ENCODE assay signal across 8 mouse cellular contexts in the genomic region with DNA sequence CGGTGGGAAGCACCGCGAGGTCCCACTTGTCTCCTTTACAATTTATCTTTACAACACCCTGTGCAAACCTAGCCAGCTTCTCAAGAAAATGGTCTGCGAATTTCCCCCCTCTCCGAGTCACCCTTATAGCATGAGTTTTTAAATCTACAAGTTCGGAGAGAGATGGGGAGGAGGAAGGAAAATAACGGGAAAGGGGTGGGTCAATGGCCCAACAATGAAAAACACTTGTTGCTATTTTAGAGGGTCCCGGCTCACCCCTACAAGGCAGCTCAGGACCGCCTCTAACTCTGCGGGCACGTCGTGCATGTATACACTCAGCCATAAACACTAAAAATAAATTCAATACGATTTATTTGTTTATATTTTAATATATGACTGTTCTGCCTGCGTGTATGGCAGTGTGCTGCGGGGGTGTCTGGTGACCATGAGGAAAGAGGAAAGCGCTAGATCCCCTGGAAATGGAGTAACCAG. TPM values are rescaled to one million over a fixed set of nuclear protein-coding genes. Genes with fewer than 3 reads are reported as not detected.
DNase-seq lines count a peak whose midpoint lies in the region; ATAC-seq lines count a peak whose summit lies in the region.

No protein-coding gene starts in this region.

- peak overlapping the region; percentile 74 for H3K4me3 ChIP-seq in embryonic facial prominence, embryonic 15.5 days (replicated peaks)
- H3K4me3 ChIP-seq in intestine, embryonic 16.5 days (ENCODE audit: low read length): peak overlapping the region; percentile 60
- H3K4me3 ChIP-seq in neural tube, embryonic 12.5 days: peak overlapping the region; percentile 46

- H3K4me1 ChIP-seq in embryonic facial prominence, embryonic 15.5 days: peaks cover 6% of the 10 kb centered on the region; the same call in 1 of the 2 replicates
- peaks cover 2% of the 10 kb centered on the region; the same call in 1 of the 2 replicates for H3K4me1 ChIP-seq in intestine, embryonic 16.5 days (ENCODE audit: control insufficient read depth, insufficient read depth, low read length)
- H3K4me1 ChIP-seq in neural tube, embryonic 12.5 days: peaks cover 3% of the 10 kb centered on the region; the same call in 1 of the 2 replicates

- H3K27ac ChIP-seq in embryonic facial prominence, embryonic 15.5 days (replicated peaks): no peak overlapping the region
- no peak overlapping the region for H3K27ac ChIP-seq in intestine, embryonic 16.5 days (ENCODE audit: low read length)
- no peak overlapping the region for H3K27ac ChIP-seq in neural tube, embryonic 12.5 days

- no peaks in the 10 kb centered on the region for H3K36me3 ChIP-seq in embryonic facial prominence, embryonic 15.5 days
- no peaks in the 10 kb centered on the region for H3K36me3 ChIP-seq in intestine, embryonic 16.5 days (ENCODE audit: control insufficient read depth, insufficient read depth, low read length)
- no peaks in the 10 kb centered on the region for H3K36me3 ChIP-seq in neural tube, embryonic 12.5 days

- no peak for ATAC-seq in embryonic facial prominence, embryonic 15.5 days (ENCODE audit: insufficient number of reproducible peaks, low FRiP score, low TSS enrichment, low read depth)
- ATAC-seq in intestine, embryonic 16.5 days: peak; percentile 10; the same call in 1 of the 2 replicates
- ATAC-seq in neural tube, embryonic 12.5 days (ENCODE audit: low FRiP score, low read depth): peak; percentile 34

- peak; percentile 51 for DNase-seq in embryo, embryonic 9.5 days (ENCODE audit: extremely low spot score)
- DNase-seq in embryo, embryonic 10 days (ENCODE audit: low spot score): no peak
- DNase-seq in 3T3-L1 (ENCODE audit: low read depth, low spot score): peak; percentile 28
- DNase-seq in c-Kit-positive CD71-positive TER-119-positive erythroid progenitor cells, embryonic 14.5 days (ENCODE audit: low spot score): no peak
- DNase-seq in left cerebral cortex, adult 9 months (ENCODE audit: low spot score in 2 of 2): no peak

- H3K9ac ChIP-seq in embryonic facial prominence, embryonic 15.5 days: peak overlapping the region; percentile 24; the same call in 1 of the 2 replicates
- peak overlapping the region; percentile 60 for H3K9ac ChIP-seq in intestine, embryonic 16.5 days (ENCODE audit: low read depth, low read length)
- H3K9ac ChIP-seq in neural tube, embryonic 12.5 days: peak overlapping the region; percentile 22

- 0 out of 2 replicates have a peak, but pooled peaks cover 4% of the 10 kb centered on the region for H3K27me3 ChIP-seq in embryonic facial prominence, embryonic 15.5 days
- no peaks in the 10 kb centered on the region for H3K27me3 ChIP-seq in intestine, embryonic 16.5 days (replicated peaks; ENCODE audit: control insufficient read depth, insufficient read depth, low read length)
- 0 out of 2 replicates have a peak, but pooled peaks cover 2% of the 10 kb centered on the region for H3K27me3 ChIP-seq in neural tube, embryonic 12.5 days (replicated peaks)

- no peaks in the 10 kb centered on the region for H3K9me3 ChIP-seq in embryonic facial prominence, embryonic 15.5 days (replicated peaks)
- no peaks in the 10 kb centered on the region for H3K9me3 ChIP-seq in intestine, embryonic 16.5 days (ENCODE audit: control insufficient read depth, low read length)
- H3K9me3 ChIP-seq in neural tube, embryonic 12.5 days: no peaks in the 10 kb centered on the region

- under 1% methylated on average over 16 of the region's 16 CpGs for whole genome bisulfite sequencing in embryonic facial prominence, embryonic 15.5 days
- under 1% methylated on average over 16 of the region's 16 CpGs for WGBS in intestine, embryonic 16.5 days
- under 1% methylated on average over 16 of the region's 16 CpGs for WGBS in neural tube, embryonic 12.5 days

- peak overlapping the region; percentile 94 for H3K4me2 ChIP-seq in embryonic facial prominence, embryonic 15.5 days (replicated peaks)
- H3K4me2 ChIP-seq in intestine, embryonic 16.5 days (ENCODE audit: low read depth, low read length): peak overlapping the region; percentile 89
- H3K4me2 ChIP-seq in neural tube, embryonic 12.5 days (replicated peaks): peak overlapping the region; percentile 91

RNA-seq across cellular contexts. Expression of a gene that starts 14.4 kb away (rescaled TPM):
- polyA plus RNA-seq in embryonic facial prominence, embryonic 15.5 days (2015; fragmentation: Nextera tagmentation; extraction: Ambion mirVana): not detected in 2 replicates
- polyA plus RNA-seq in intestine, embryonic 16.5 days (2015; fragmentation: Nextera tagmentation; extraction: Ambion mirVana): not detected in 2 replicates
- not detected in 2 replicates for polyA plus RNA-seq in neural tube, embryonic 12.5 days (2016; fragmentation: Nextera tagmentation; extraction: Ambion mirVana)

RNA-seq across cellular contexts. Expression of a gene that starts 19.2 kb away (rescaled TPM):
- 122 and 125 TPM in 2 replicates for polyA plus RNA-seq in embryonic facial prominence, embryonic 15.5 days (2015; fragmentation: Nextera tagmentation; extraction: Ambion mirVana)
- 119 and 122 TPM in 2 replicates for polyA plus RNA-seq in intestine, embryonic 16.5 days (2015; fragmentation: Nextera tagmentation; extraction: Ambion mirVana)
- polyA plus RNA-seq in neural tube, embryonic 12.5 days (2016; fragmentation: Nextera tagmentation; extraction: Ambion mirVana): 124 and 125 TPM in 2 replicates

RNA-seq across cellular contexts. Expression of a gene that starts 30.6 kb away (rescaled TPM):
- polyA plus RNA-seq in embryonic facial prominence, embryonic 15.5 days (2015; fragmentation: Nextera tagmentation; extraction: Ambion mirVana): not detected in 2 replicates
- not detected in 2 replicates for polyA plus RNA-seq in intestine, embryonic 16.5 days (2015; fragmentation: Nextera tagmentation; extraction: Ambion mirVana)
- not detected in 2 replicates for polyA plus RNA-seq in neural tube, embryonic 12.5 days (2016; fragmentation: Nextera tagmentation; extraction: Ambion mirVana)

RNA-seq across cellular contexts. Expression of a gene that starts 48.8 kb away (rescaled TPM):
- 0.04 TPM in 1 of 2 replicates, not detected in the other for polyA plus RNA-seq in embryonic facial prominence, embryonic 15.5 days (2015; fragmentation: Nextera tagmentation; extraction: Ambion mirVana)
- 0.04 TPM in 1 of 2 replicates, not detected in the other for polyA plus RNA-seq in intestine, embryonic 16.5 days (2015; fragmentation: Nextera tagmentation; extraction: Ambion mirVana)
- not detected in 2 replicates for polyA plus RNA-seq in neural tube, embryonic 12.5 days (2016; fragmentation: Nextera tagmentation; extraction: Ambion mirVana)

Comparison
In these comparisons a context has a peak if more than half of its experiments do, and no peak if none do; other contexts are left out.
1. DNase-seq: peak in embryo, embryonic 9.5 days (single experiment) and 3T3-L1 (single experiment); none in embryo, embryonic 10 days (single experiment), c-Kit-positive CD71-positive TER-119-positive erythroid progenitor cells, embryonic 14.5 days (single experiment) and left cerebral cortex, adult 9 months (0 of 2).
2. Peak in every context shown above with its lines, with median percentiles within 50 percentile points of each other: H3K4me2 ChIP-seq, H3K4me3 ChIP-seq and H3K9ac ChIP-seq.